Mouse (Mus musculus): ENCODE results near the gene Mettl7a3.

- TF ChIP-seq POLR2A (IDR thresholded peaks at IDR 0.05; ENCODE audit: control insufficient read depth, low read depth, low read length) = no peak
- TF ChIP-seq CTCF (IDR thresholded peaks at IDR 0.05; ENCODE audit: control insufficient read depth, insufficient read depth, insufficient replicate concordance, low read depth, low read length) = no peak
Observed at GRCm38 (mm10) chr15:100349496-100349895, 14.8 kb downstream of the Mettl7a3 start.
